Mouse (Mus musculus): ENCODE measurements around the gene Ndufa4l2.

Gene Ndufa4l2

GRCm38 (mm10) chr10:127509837-127510701 lies 4.7 kb upstream of the Ndufa4l2 start:
- peak; percentile 97 for DNase-seq

- peak; percentile 79 for DNase-seq
Measured at GRCm38 (mm10) chr10:127510895-127511617, 3.7 kb upstream of the Ndufa4l2 start.

- DNase-seq: peak; percentile 90
Measured at GRCm38 (mm10) chr10:127511634-127512306, 3.0 kb upstream of the Ndufa4l2 start.

DNA sequence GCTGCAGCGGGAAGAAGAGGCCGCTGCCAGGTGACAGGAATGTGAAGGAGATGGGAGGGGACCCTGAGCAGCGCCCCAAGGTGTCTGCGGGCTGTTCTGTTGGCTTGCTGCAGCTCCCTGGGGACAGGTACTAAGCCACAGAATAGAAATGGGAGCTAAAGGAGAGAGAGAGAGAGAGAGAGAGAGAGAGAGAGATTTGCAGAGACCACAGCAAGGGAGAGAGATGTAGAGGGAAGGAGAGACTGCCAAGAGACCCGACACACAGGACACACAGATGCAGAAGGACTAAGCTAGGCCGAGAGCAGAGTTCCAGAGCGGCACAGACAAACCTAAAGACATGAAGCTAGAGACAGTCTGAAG lies 2.5 kb upstream of the Ndufa4l2 start:
- no peak for DNase-seq

DNA sequence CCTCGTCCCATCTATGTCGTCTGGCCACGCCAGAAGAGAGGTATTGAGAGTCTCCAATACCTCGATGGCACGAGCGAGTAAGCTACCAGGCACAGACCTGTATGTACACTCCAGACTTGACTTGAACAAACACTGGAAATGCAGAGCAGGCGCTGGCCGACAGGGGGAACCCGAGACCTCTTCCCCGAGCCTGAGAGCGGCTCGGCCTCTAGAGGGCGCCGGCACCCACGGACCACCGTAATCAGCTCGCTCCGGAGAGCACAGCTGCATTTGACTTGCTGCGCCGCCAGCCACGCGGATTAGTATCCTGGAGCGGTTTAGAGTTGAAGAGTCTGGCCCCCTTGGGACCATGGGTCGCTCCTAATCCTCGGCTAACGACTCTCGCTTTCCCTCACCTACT lies 2.0 kb upstream of the Ndufa4l2 start:
- DNase-seq: peak; percentile 96

DNA sequence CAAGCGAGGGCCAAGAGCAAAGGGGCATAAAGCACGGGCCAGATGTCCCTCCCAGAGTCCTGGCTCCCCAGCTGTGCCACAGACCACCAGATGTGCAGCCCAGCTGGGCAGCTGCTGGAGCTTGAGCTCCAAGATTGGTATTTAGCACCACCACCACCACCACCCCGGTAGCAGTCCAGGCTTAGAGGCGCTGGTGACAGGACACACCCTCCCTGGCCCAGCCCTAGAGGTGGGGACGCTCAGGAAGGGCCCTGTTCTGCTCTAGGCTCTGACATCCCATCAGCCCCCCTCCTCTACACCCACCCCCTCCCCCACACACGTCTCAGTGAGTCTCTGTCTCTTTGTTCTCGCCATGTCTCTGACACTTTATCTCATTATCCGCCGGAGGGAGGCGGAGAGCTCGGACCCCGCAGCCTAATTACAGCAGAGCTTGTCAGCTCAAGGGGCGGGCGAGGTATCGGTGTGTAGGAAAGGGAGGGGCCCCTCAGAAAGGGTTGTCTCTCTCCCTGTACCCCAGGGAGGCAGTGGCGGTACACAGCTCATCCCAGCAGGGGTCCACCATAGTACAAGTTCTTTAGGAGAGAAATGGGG lies 1.2 kb upstream of the Ndufa4l2 start:
- DNase-seq: peak; percentile 92

GRCm38 (mm10) chr10:127514111-127514698 lies 562 bp upstream of the Ndufa4l2 start:
- no peak for DNase-seq

DNA sequence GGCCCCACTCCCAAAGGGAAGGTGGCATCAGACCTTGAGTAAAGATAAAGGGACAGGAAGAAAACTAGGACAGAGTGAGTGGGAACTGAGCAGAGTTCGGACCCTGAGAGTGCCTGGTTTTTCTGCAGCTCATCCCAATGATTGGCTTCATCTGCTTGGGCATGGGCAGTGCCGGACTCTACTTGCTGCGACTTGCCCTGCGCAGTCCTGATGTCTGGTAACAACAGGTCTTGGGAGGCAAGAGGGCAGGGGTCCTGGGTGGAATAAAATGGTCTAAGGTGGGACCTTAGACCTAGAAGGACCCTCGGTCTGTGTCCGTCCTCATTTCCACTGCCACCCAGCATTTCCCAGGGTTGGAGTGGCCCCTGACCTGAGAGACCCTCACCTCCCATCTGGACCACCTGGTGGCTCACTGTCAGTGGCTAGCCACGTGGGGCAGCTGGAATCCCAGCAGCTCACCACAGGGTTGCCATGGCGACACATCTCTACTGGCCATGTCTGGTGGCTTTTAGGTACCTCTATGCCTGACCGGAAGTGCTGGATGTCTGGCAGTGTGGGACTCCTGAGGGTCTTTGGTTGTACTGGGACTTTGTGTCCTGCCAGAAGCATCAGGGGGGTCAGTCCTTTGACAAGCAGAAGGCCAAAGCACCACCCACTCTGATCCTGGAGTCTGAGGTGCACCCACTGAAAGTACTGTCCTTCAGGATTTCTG lies 660 bp downstream of the Ndufa4l2 start:
- peak; percentile 81 for DNase-seq

DNA sequence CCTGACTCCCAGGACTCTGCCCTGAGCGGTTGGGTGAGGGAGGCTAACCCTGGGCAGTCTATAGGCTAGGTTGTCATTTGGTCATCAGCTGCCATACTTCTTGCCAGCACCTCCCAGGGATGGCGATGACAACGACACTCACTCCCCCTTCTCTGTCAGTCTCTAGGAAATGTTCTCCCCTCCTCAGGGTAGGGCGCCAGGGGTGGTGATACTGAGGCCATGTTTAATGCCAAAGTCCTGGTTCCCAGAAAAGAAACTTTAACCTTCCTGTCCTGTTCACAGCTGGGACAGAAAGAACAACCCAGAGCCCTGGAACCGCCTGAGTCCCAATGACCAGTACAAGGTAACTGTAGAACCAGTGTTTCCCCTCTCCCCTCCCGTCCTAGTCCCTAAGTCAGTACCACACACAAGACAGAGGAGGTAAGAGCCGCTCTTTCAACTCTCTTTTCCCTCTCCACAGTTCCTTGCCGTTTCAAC lies 1.3 kb downstream of the Ndufa4l2 start:
- no peak for DNase-seq

DNA sequence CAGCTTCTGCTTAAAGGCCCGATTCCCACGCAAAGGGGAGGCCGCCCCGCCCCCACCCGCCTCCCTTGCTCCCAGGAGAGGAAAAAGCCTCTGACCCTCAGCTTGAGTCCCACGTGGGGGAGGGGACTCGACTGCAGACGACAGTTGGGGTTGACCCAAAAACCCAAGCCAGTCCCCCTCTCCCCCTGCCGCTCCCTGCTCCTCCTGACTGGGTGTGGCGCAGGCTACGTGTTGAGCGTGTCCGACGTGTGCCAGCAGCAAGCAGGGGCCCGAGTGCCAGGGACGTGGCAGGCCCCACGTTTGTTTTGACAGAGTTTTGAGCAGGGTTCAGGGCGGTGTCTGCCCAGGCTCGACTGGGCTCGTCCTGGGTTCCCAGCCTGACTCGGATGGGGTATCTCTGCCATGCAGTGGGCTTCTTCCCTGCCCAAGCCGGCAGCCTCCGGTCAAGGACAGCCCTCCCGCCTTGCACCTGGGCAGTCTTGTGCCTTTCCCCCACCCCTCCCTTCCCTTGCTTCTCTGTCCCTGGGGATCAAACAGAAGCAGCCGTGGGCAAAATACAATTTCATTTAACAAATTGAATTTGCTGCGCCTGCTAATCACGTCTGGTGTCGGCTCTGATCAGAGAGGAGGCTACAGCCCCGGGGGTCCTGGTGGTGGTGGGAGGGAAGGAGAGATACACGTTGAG lies 2.0 kb downstream of the Ndufa4l2 start:
- DNase-seq: peak; percentile 96

DNA sequence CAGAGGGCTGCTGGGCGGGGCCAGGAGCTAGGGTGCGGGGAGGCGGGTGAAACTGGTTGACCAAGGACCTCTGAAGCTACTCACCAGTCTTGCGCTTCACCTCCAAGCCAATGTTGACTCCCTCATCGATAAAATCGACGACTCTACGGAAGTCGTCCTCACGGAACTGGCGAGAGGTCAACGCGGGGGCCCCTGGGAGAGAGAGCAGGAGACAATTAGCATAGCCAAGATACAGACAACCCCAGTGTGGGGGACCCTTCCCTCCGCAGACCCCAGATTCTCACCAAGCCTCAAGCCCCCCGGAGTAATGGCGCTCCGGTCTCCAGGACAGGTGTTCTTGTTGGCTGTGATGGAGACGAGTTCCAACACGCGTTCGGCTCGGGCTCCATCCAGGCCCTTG lies 3.2 kb downstream of the Ndufa4l2 start:
- no peak for DNase-seq

- DNase-seq: no peak
Measured at GRCm38 (mm10) chr10:127519041-127519701, 4.4 kb downstream of the Ndufa4l2 start.

DNA sequence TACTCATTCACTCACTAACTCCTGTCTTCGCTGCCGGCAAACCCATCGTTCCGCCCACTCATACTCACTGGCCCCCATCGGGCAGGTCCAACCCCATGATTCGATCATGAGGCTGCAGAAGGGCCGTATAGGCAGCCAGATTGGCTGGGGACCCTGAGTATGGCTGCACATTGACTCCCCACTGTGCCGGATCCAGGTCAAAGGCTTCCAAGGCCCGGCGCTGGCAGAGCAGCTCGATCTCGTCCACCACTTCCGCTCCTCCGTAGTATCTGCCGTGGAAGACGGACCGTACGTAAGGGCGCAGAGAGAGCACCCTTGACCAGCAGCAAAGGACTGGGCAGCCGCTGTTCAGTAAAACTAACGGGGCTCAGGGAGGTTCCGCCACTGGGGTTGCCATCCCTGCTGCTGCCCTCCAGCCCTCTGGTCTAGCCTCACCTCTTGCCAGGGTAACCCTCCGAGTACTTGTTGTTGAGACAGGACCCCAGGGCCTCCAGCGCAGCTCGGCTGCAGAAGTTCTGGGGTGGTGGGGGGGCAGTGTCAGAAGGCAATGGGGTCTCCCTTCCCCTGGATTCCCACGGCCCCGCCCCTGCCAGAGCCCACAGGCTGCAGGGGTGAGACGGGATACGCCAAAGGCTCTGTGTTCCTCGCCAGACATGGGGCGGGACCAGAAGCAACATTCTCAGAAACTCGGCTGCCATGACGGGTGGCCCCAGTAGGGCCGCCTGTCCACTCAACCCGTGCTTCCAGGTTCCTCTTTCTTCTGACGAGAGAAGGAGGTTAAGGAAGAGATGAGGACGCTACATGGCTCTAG lies 5.3 kb downstream of the Ndufa4l2 start:
- no peak for DNase-seq

- no peak for DNase-seq
Measured at GRCm38 (mm10) chr10:127520714-127521357, 6.1 kb downstream of the Ndufa4l2 start.

DNA sequence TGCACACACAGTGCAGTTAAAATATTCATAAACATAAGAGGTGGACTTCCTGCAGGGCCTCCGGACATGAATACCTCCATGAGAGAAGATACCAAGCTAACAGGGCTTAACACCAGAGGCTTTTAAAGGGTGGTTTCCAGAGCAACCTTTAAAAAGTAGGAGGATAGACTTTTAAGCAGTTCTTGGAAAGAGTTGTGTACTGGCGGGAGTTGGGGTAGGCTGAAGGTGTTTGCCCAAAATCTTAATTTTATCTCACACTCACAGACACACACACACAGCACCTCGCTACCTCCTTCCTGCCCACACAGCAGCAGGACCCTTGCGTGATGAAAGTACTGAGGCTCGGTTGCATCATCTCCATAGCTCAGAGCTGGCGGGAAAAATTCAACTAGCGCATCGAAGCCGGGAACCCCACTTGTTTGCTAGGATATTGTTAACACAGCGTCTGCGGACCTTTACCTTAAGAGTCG lies 6.9 kb downstream of the Ndufa4l2 start:
- DNase-seq: no peak

GRCm38 (mm10) chr10:127522088-127522581 lies 7.4 kb downstream of the Ndufa4l2 start, which contains the start of gene Shmt2:
Shmt2 (minus strand) TSS chr10:127522444.
- peak; percentile 95 for DNase-seq

DNA sequence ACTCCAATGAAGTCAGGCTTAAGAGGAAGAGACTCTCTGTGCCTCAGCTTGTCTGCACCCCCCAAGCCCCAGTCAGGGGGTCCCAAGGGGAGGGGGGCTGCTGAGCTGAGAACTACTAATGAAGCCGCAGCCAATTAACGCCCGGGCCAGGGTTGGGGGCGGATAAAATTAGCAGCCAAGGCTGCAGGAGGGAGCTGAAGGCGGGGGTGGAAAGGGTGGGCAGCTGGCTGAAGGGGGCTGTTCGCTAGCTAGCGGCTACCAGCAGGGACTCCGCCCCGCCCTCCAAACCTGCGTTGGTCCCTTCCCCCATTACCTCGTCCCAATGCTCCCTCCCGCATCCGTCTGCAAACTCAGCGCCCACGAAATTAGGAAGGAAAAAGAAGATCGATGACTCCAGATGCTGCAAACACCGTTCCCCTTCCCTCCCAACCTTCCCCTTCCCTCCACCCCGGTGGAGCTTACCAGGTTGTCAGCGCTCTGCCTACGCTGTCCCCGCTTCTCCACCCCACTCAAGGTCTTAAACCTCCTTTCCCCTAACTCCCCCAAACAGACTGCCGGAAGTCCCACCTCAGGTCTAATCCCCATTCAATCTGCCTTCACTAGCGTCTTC lies 10.0 kb downstream of the Ndufa4l2 start:
- peak; percentile 70 for DNase-seq

- DNase-seq: no peak
Measured at GRCm38 (mm10) chr10:127526048-127526447, 11.3 kb downstream of the Ndufa4l2 start.
